Mouse (Mus musculus) spleen, adult 2 months (tissue): ENCODE results near the gene Lmo2.

Experiments used
- CTCF ChIP-seq: fragments of 200-500 bp; IDR thresholded peaks from 2 replicates; pipeline ENCODE4 v1.5.1; 2011; ENCODE audit warnings: mild to moderate bottlenecking, inconsistent platforms; ENCODE audit not compliant: insufficient read depth, insufficient read length, insufficient replicate concordance; ENCODE audit errors: extremely low read depth
- POLR2A ChIP-seq: fragments of 200-500 bp; IDR thresholded peaks from 2 replicates; pipeline ENCODE4 v1.6.1; 2011; ENCODE audit warnings: low read depth, low read length, inconsistent platforms

DNA sequence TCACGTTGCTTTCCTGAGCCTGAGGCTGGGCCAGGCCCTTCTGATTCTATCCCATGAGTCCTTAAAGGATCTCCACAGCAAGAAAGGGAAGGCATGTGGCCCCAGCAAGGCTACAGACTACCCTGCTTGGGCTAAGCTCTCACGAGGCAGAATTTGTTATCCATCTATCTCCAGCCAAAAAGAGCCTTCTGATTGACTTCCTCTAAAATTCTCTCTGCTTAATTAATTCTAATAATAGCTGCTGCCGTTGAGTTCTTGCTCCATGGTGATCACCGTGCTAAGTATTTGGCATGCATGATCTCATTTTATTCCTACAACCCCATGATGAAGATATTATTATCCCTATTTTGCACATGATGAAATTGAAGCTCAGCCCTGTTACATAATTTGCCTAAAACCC lies 4.6 kb downstream of the Lmo2 start:
- no peak for TF ChIP-seq CTCF
- no peak for TF ChIP-seq POLR2A
